Comparison of ENCODE assay signal across 8 mouse cellular contexts in genomic region chr4:59801489-59801888, GRCm38 (mm10). TPM values are rescaled to one million over a fixed set of nuclear protein-coding genes. Genes with fewer than 3 reads are reported as not detected.
DNase-seq lines count a peak whose midpoint lies in the region; ATAC-seq lines count a peak whose summit lies in the region.

Gene Inip, minus strand, starts transcription at chr4:59801589.

- no peak within 1 kb of the TSS for H3K4me3 ChIP-seq in heart, embryonic 13.5 days
- H3K4me3 ChIP-seq in limb, embryonic 13.5 days, result no peak within 1 kb of the TSS
- H3K4me3 ChIP-seq in stomach, embryonic 14.5 days (ENCODE audit: low read depth, low read length), result no peak within 1 kb of the TSS

- H3K9me3 ChIP-seq in heart, embryonic 13.5 days, result no peaks in the 10 kb centered on the region
- no peaks in the 10 kb centered on the region for H3K9me3 ChIP-seq in limb, embryonic 13.5 days
- no peaks in the 10 kb centered on the region for H3K9me3 ChIP-seq in stomach, embryonic 14.5 days (ENCODE audit: control insufficient read depth, low read depth, low read length)

- no peak within 1 kb of the TSS for H3K4me2 ChIP-seq in heart, embryonic 13.5 days
- H3K4me2 ChIP-seq in limb, embryonic 13.5 days (replicated peaks), result no peak within 1 kb of the TSS
- no peak within 1 kb of the TSS for H3K4me2 ChIP-seq in stomach, embryonic 14.5 days (replicated peaks; ENCODE audit: low read depth, low read length)

- H3K27ac ChIP-seq in heart, embryonic 13.5 days (replicated peaks), result no peak within 1 kb of the TSS
- H3K27ac ChIP-seq in limb, embryonic 13.5 days, result no peak within 1 kb of the TSS
- H3K27ac ChIP-seq in stomach, embryonic 14.5 days (ENCODE audit: low read length), result no peak within 1 kb of the TSS

- no peak for DNase-seq in heart, adult 9 months (ENCODE audit: low spot score in 2 of 2)
- DNase-seq in adrenal gland, postnatal 10 days, result no peak
- DNase-seq in heart, postnatal 10 days, result no peak
- DNase-seq in ovary, adult 18-20 months (ENCODE audit: low spot score), result no peak
- no peak for DNase-seq in lung, adult 18-20 months

- intact Hi-C loops in heart, postnatal 10 days (cut with DNase I), result no loop called here

- no peak within 1 kb of the TSS for H3K9ac ChIP-seq in heart, embryonic 13.5 days
- H3K9ac ChIP-seq in limb, embryonic 13.5 days, result no peak within 1 kb of the TSS
- H3K9ac ChIP-seq in stomach, embryonic 14.5 days (replicated peaks; ENCODE audit: low read depth, low read length), result no peak within 1 kb of the TSS

- no peak for ATAC-seq in heart, embryonic 13.5 days (ENCODE audit: extremely low read depth, insufficient number of reproducible peaks, low FRiP score, low TSS enrichment)
- ATAC-seq in limb, embryonic 13.5 days (ENCODE audit: low FRiP score, low read depth), result no peak
- no peak for ATAC-seq in stomach, embryonic 14.5 days (ENCODE audit: insufficient number of reproducible peaks, insufficient read depth, low FRiP score, low read depth)

- no peaks in the 10 kb centered on the region for H3K27me3 ChIP-seq in heart, embryonic 13.5 days (replicated peaks)
- no peaks in the 10 kb centered on the region for H3K27me3 ChIP-seq in limb, embryonic 13.5 days
- H3K27me3 ChIP-seq in stomach, embryonic 14.5 days (ENCODE audit: control insufficient read depth, insufficient read depth, low read length), result no peaks in the 10 kb centered on the region

- H3K36me3 ChIP-seq in heart, embryonic 13.5 days, result no peaks in the 10 kb centered on the region
- no peaks in the 10 kb centered on the region for H3K36me3 ChIP-seq in limb, embryonic 13.5 days
- H3K36me3 ChIP-seq in stomach, embryonic 14.5 days (ENCODE audit: control insufficient read depth, insufficient read depth, low read length), result no peaks in the 10 kb centered on the region

- peaks cover 13% of the 10 kb centered on the region for H3K4me1 ChIP-seq in heart, embryonic 13.5 days
- peaks cover 10% of the 10 kb centered on the region for H3K4me1 ChIP-seq in limb, embryonic 13.5 days
- H3K4me1 ChIP-seq in stomach, embryonic 14.5 days (ENCODE audit: control insufficient read depth, insufficient read depth, low read length), result no peaks in the 10 kb centered on the region

RNA-seq across cellular contexts. Expression of gene Inip, which starts in this region (rescaled TPM):
- polyA plus RNA-seq in heart, embryonic 13.5 days (2015; fragmentation: Nextera tagmentation; extraction: Ambion mirVana), result 39.0 and 41.7 TPM in 2 replicates
- 10 to 100 TPM; 12.6 to 18.3 TPM for total RNA-seq in adrenal gland, postnatal 10 days (2021)
- 10 to 100 TPM; 13.5 to 17.4 TPM for total RNA-seq in heart, postnatal 10 days (2021)
- polyA plus RNA-seq in limb, embryonic 13.5 days (2015; fragmentation: Nextera tagmentation; extraction: Ambion mirVana), result 60.7 and 61.0 TPM in 2 replicates
- polyA plus RNA-seq in stomach, embryonic 14.5 days (2014; fragmentation: Nextera tagmentation; extraction: Ambion mirVana), result 55.4 and 57.6 TPM in 2 replicates
